Mouse (Mus musculus): ENCODE measurements around the gene Kcnh2.
A peak's percentile ranks its signal among the peaks of the same experiment; 100 is the strongest.
"Not testable (repeated sequence)": the region's sequence is repeated elsewhere in the genome, so short reads cannot be mapped to it uniquely, and the experiment has no call there.

Gene Kcnh2

DNA sequence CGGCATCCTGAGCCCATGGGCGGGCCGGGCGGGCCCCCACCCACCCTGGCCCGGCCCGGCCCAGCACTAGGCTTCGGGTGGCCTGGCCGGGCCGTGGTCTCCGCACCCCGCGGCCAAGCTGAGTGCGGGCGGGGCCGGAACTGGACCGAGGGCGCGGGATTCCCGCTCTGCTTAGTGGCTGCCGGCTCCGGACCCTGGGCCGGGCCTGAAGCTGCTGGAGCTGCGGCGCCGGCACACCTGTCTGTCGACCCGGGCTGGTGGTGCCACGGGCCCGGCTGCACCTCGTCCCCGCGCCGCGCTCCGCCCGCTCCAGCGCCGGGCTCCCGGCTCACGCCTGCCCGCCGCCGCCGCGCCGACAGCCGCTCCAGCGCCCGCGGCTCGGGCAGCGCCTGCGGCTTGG lies at the start of gene Kcnh2:
Kcnh2 (minus strand) TSS at position 327 of the 400 bp plus-strand sequence.
- no peak for DNase-seq (ENCODE audit: low spot score)

DNA sequence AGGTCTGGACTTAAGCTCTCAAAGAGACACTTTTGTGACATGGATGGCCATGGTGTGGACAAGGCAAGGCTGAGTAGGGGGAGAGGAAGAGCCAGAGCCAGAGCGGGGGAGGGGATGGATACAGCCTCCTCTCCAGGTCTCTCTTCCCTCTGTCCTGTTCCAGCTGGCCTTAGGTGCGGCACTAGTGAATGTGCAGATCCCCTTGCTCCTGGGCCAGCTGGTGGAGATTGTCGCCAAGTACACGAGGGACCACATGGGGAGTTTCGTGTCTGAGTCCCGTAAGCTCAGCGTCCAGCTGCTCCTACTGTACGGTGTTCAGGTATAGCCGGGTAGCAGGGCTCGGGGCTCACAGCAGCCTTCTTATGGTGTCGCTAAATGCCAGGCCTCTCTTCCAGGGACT lies 49.0 kb upstream of the Kcnh2 start:
- no peak for DNase-seq (ENCODE audit: low spot score)

DNA sequence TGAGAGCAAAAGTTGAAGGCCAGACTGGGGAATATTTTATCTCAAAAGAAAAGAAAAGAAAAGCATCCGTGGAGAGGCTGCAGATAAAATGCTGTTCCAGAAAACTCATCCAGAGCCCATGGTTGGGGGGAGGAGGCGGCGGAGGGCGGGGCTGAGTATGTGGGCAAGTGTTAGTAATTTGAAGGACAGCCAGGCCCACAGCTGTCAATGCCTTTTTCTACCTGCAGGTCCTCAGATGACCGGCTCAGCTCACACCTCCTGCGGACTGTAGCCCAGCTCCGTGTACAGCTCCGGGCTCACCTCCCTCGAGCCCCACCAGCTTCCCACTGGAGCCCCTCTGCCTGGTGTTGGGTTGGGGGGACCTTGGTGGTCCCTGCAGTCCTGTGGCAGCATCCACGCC lies 48.3 kb upstream of the Kcnh2 start:
- DNase-seq (ENCODE audit: low spot score): no peak

DNA sequence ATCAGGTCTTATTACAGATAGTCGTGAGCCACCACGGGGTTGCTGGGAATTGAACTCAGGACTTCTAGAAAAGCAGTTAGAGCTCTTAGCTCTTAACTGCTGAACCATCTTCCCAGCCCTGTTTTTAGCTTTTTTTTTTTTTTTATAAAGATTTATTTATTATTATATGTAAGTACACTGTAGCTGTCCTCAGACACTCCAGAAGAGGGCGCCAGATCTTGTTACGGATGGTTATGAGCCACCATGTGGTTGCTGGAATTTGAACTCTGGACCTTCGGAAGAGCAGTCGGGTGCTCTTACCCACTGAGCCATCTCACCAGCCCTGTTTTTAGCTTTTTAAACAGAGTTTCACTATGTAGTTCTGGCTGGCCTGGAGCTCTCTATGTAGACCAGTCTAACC lies 44.9 kb upstream of the Kcnh2 start:
- not testable (repeated sequence) for DNase-seq (ENCODE audit: low spot score)

DNA sequence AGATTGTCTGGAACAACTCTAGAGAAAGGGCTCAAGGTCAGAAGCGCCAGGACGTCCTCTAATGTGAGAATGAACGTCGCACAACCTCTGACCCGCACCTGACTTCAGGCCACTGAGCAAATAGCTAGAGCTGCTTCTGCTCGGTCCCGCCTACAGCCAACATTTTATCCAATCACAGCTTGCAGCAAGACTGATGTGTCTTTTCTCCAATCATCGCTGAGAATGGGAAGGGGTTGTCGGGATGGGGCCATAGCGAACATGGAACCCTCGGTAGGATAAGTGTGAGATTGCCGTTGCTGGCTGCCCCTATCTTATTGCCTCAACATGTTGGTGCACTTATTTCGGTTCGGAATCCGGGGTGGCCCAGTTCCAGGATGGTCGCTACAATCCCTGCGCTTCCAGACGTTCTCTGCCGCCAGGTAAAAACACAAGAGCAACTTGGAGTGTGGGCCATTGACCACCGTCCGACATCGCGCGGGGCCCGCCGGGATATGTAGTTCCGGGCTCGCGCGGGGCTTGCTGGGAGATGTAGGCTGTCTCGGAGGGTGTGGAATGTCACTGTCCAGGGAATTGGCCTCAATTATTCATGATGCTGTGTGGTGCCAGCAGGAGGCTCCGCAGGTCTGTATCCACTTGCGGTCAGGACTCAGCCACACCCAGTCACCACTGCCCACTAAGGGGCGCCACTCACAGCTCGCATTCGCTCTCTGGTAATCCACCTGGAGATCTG lies 42.9 kb upstream of the Kcnh2 start:
- DNase-seq (ENCODE audit: low spot score): peak; percentile 69

DNA sequence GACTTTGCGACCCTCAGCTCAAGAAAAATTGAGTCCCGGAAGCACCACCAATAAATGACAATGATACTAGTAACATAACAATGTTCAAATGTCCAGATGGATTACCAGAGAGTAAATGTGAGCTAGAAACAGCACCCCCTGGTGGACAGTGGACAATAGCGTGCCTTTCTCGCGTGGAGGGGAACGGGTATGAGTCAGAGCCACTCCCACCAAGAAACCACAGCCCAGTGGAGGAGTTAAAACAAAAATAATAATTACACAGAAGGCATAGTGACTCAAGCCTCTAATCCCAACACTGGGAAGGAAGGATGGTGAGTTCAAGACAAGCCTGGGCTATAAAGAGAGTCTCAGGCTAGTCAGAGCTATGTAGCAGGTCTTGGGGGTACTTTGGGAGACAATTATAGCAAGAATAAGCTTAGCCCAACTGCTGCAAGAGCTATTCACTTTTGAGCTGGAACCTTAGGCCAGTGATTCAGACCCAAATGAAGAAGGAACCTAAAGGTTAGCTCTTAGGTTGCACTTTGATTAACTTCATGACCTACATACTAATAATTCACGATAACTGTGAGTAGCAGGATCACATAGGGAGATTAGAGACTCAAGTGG lies 42.1 kb upstream of the Kcnh2 start, which contains the start of gene Abcb8:
Abcb8 (plus strand) TSS at position 272 of the 606 bp plus-strand sequence.
- DNase-seq (ENCODE audit: low spot score): no peak

DNA sequence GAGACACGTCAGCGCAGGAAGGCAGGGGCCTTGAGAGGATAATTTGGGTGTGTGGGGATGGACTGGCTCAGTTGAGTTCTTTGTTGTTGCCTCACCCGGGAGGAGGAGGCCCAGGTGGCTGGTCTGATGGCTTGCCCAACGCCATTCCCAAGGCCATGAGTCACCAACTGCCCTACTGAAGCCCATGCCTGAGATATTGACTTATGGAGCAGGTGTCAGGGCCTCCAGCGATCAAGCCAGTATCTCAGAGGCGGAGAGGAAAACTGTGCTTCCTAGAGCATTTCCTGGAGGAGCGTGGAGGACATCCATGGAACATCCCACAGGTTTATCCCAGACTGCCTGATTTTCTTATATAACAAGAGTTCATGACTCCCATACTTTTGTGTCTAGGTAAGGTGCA lies 41.3 kb upstream of the Kcnh2 start:
- DNase-seq (ENCODE audit: low spot score): no peak

DNA sequence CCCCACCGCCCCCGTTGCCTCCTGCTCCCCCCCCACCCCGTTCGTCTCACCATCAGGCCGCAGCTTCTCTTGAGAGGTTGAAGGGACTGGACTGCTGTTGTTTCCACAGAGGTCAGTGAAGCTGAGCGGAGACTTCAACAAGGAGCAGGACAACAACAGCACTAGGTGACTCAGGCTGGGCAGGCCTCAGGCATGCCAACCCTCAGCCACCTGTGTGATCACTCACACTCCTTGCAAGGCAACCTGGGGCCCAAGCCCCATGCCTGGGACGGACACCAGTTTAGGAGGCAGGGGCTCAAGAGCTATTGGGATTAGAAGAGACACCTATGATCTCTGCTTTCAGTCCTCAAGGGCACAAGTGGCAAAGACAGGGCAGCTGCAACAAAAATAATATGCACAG lies 40.5 kb upstream of the Kcnh2 start, which contains the start of gene Atg9b:
Atg9b (minus strand) TSS at position 280 of the 400 bp plus-strand sequence.
- DNase-seq (ENCODE audit: low spot score): no peak

DNA sequence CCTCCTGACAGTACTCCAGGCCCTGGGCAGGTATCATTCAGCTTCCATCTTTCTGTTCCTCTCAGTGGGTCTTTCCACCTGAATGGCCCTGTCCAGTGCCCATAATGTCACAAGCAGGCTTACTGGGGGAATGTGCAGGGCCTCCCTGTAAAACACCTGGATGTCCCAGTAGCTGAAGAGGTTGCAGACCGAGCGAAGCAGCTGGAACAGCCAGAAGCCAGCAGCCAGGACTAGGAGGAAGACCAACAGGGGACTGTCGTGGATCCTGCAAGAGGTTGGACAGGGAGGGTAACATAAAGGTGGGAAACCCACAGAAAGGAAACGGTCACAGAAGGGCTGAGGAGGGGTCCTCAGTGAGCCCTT lies 38.2 kb upstream of the Kcnh2 start:
- no peak for DNase-seq (ENCODE audit: low spot score)

DNA sequence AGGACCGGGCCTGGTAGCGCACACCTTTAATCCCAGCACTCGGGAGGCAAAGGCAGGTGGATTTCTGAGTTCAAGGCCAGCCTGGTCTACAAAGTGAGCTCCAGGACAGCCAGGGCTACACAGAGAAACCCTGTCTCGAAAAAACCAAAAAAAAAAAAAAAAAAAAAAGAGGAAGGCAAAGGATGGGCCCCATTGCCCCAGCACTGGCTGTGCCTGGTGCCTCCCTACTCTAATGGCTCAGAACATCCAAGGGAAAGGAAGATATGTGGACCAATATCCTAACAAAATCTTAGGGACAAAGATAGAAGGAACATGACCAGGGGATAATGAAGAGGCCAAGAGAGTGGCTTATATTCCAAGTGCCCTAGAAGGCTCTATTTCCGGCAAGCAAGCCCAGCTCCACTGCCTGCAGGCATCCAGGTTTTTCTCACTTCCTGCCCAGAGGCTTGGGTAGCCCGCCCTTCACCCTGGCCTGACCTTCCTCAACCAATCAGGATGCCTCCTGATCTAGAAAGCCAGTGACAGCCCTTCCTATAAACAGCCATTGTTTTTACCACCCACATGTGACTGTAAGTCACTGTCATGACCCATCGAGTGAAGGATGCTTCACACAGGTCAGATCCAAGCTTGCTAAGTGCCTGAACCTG lies 37.7 kb upstream of the Kcnh2 start:
- no peak for DNase-seq (ENCODE audit: low spot score)

DNA sequence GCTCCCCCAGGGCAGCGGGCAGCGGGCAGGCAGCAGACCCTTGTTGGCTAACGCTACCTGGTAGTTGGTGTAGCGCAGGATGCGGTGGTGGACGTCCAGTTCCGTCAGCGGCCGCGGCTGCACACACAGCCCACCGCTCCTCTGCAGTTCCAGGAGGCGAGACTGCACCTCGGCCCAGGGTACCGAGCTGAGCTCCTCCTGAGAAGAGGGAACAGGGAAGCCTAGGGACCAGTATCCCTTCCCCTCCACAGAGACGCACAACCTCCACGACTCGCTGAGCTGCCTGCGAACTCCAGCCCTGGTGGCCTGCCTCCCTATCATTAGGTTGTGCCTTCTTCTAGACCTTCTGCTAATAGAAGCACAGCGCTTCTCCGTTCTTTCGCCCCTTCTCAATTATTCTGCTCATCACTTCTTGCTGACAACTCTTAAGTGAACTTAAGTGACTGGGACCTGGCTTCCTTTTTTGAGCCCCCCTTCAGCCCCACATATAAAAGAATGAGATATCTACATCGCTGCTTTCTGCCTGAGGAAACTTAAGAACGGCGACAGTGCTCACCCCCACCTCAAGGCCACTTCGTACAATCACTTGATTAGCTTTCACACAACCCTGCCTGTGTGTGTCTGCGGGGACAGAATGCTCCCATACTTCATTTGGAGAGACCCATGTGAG lies 37.0 kb upstream of the Kcnh2 start:
- DNase-seq (ENCODE audit: low spot score): no peak

DNA sequence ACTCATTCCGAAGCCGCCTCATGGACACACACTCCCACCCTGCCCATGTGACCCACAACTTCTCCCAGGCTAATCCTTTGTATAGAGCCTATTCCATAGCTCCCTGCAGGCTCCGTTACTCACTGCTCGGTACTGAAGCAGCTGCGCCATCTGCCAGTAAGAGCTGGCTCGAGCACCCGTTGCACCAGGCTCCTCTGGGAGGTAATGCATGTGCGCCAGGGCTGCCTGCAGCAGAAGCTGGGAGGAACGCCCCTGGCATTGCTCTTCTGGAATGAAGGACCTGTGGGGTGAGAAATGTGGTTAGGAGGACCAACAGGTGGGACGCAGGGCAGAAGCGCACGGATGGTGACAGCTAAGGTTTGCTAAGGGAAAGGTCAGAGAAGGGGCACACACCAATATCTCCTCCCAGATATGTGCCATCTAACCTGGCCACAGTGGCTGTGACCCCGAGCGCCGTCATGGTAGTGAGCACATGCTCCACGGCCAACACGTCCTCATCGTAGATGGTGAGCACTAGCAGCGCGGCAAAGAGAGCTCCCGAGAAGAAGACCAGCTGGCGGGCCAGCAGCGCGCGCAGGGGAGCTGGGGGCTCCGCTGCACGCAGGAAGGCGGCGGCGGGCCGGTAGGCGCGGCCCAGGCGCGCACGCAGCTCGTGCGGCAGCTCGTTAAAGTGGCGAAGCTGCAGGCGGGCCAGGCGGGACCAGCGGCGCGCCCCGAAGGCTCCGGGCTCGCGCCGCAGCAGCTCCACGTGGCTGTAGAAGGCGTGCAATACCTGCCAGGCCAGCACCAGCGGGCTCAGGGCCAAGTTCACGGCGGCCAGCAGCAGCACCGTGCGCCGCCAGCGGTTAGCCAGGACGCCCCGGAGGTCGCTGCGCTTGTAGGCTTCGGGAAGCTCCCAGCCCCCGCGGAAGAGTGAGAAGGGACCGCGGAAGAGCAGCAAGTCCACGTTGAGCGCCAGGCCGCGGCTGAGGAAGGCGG lies 36.1 kb upstream of the Kcnh2 start:
- DNase-seq (ENCODE audit: low spot score): no peak

DNA sequence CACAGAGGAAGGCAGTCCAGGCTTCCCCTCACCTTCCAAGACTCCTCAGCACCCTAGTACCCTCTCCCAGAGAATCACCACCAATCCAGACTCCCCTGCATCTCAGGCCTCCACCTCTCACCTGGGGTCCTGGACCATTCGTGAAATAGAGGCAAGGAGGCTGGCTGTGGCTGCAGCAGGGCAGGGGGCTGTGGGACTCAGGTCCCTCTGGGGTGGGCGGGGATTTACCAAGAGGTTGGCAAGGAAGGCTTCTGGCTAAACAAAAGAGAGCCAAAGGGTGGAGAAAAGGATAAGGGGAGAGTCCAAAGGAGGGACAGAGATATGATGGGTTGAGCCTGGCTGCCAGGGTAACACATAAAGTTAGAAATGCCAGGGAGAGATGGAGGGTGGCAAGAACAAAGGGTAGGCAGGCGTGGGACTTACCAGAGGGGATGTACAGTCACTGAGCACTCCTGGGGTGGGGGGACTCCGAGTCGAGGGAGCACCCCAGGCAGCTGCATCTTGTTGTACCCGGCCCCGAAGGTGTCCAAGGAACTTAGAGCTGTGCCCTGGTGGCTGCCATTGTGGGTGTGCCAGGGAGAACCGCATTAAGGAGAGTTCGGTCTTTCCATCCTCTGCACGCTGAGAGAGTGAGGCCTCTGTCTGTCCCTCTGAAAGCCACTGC lies 34.6 kb upstream of the Kcnh2 start:
- no peak for DNase-seq (ENCODE audit: low spot score)

DNA sequence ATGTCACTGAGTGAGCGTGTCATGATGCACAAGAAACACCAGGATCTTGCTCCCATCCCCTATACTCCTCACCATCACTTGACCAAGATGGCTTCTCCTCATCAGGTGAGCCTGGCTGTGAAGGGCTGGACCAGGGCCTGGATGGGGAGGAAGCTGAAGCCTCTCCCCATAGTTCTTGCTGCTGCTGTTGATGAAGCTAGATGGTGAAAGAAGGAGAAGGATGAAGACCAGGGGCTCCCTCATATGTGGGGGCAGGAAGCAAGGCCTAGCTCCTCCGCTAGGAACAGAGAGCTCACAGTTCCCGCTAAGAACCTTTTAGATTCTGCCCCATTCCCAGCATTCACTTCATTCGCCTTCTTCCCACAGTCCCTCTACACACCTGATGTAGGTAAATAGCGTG lies 34.0 kb upstream of the Kcnh2 start:
- no peak for DNase-seq (ENCODE audit: low spot score)

DNA sequence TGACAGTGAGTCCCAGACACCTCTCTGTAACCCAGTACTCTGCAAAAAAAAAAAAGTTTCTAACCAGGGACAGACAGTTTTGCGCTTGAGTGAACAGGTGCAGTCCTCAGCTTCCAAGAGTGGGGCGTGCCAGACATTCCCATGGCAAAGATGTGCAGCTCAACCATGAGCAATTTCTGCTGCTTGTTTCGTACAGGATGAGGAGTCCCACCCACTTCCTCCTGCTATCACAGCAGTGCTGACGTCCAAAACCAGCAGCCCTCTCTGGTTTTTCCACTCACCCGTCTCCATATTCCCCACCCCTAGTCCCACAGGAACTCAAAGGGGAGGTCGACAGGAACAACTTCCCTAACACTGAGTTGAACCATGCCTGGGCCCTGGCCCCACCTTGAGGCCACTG lies 33.0 kb upstream of the Kcnh2 start:
- no peak for DNase-seq (ENCODE audit: low spot score)

DNA sequence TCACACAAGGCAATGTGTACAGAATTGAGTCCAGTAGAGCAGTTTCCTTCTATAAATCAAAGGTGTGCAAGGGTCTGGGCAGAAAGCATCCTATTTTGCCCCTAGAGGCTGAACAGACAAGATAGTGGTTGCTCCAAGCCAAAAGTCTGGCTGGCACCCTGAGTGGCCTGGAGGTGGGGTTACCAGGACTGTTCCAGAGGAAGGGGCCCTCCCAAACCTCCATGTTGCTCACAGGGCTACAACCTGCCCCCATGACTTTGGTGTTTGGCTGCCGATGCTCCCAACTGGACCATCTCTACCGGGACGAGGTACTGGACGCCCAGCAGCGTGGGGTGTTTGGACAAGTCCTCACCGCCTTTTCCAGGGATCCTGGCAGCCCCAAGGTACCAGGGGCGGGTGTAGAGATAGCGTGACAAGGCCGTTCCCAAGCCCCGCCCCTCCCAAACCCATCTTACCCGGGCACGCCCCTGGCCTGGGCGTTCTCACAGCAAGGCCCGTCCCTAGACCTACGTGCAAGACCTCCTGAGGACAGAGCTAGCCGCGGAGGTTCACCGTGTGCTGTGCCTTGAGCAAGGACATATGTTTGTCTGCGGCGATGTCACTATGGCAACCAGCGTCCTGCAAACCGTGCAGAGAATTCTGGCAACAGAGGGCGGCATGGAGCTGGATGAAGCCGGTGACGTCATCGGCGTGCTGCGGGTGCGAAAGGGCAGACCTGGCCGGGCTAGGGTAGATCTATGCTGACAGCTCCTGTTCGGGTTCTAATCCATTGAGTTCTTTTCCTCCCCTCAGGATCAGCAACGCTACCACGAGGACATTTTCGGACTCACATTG lies 31.8 kb upstream of the Kcnh2 start:
- peak; percentile 73 for DNase-seq (ENCODE audit: low spot score)

DNA sequence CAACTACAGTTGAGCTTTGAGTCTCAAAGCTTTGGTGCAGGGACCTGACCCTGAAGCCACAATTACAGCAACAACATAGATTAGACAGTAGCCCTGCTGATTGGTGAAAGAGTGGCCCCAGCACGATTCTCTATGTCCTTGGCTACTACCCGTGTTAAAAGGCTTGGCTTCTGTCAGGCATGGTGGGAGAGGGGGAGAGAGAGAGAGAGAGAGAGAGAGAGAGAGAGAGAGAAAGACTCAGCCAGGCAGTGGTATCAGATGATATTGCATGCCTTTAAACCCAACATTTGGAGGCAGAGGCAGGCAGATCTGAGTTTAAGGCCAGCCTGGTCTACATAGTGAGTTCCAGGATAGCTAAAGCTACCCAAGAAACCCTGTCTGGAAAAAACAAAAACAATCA lies 30.6 kb upstream of the Kcnh2 start:
- DNase-seq (ENCODE audit: low spot score): no peak

DNA sequence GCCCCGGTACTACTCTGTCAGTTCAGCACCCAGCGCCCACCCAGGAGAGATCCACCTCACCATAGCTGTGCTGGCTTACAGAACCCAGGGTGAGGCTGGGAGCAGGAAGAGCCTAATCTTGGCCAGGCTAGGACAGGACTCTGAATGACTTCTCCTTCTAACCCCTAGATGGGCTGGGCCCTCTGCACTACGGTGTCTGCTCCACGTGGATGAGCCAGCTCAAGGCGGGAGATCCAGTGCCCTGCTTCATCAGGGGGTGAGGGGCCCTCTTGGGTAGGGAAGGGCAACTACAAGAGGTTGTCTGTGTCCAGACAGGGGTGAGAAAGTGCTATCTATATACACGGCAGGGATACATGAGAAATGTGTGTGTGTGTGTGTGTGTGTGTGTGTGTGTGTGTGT lies 30.1 kb upstream of the Kcnh2 start:
- DNase-seq (ENCODE audit: low spot score): no peak

DNA sequence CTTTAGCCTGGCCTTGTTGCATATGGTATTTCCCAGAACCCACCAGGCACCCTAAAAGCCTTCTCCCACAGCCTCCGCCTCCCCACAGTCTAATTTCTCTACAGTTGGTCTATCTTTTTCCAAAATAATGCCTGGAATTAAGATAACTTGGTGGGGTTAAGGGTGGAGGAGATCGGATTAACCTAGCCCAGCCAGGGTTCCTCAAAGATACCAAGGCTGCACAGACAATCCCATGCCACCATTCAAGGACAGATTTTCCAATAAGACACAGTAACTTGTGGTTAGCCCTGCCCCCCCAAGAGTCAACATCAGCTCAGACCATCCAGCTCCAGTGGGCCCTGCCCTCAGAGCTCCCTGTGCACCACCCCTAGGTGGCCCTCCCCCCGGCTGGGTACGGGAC lies 29.1 kb upstream of the Kcnh2 start:
- no peak for DNase-seq (ENCODE audit: low spot score)

DNA sequence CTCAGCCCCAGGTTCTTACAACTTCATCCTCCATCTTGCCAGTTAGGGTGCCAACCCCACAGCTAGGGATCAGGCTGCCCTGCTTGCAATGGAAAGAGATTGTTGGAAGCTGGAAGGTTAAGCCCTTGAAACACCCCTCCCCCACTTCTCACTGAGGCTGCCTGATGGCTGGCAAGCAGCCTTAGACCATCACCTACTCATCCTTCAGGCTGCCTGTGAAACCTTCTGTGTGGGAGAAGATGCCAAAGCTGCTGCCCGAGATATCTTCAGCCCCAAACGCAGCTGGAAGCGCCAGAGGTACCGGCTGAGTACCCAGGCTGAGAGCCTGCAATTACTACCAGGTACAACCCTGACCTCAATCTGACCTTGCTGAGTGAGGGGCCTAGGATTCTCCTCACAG lies 28.1 kb upstream of the Kcnh2 start:
- DNase-seq (ENCODE audit: low spot score): no peak

All from urinary bladder, postnatal 10 days (tissue).